Mouse (Mus musculus) heart, adult 8-10 months (tissue): ENCODE results near the gene Mrps35. TPM values are rescaled to one million over a fixed set of nuclear protein-coding genes. Genes with fewer than 3 reads are reported as not detected.

Experiments
- DNase-seq: peaks from one replicate; pipeline ENCODE4 v3.0.0; 2022; ENCODE audit warnings: low spot score
- total RNA-seq, 4 experiments: library from RNA; stranded (reverse); gene quantifications; 2 replicates each; pipeline ENCODE4 v1.2.4; 2022

Mrps35 gene
- total RNA-seq, 4 experiments from 2014 or later = 166 to 193 (median 175) TPM

GRCm38 (mm10) chr6:147029591-147029990, 13.0 kb upstream of the Mrps35 start:
- DNase-seq = peak; percentile 45

- DNase-seq = no peak
Measured at GRCm38 (mm10) chr6:147030096-147030885, 12.3 kb upstream of the Mrps35 start.

GRCm38 (mm10) chr6:147032303-147032925, 10.2 kb upstream of the Mrps35 start, which contains the start of gene Rep15:
Gene Rep15, plus strand, starts transcription at chr6:147032584.
- no peak for DNase-seq

GRCm38 (mm10) chr6:147043633-147044032, 1.1 kb downstream of the Mrps35 start:
- DNase-seq = no peak

GRCm38 (mm10) chr6:147049239-147049805, 6.8 kb downstream of the Mrps35 start:
- no peak for DNase-seq

- no peak for DNase-seq
Measured at GRCm38 (mm10) chr6:147051666-147052065, 9.1 kb downstream of the Mrps35 start.

- DNase-seq = no peak
Measured at GRCm38 (mm10) chr6:147052440-147052839, 9.9 kb downstream of the Mrps35 start.

GRCm38 (mm10) chr6:147053785-147054646, 11.5 kb downstream of the Mrps35 start:
- no peak for DNase-seq

GRCm38 (mm10) chr6:147055374-147055977, 12.9 kb downstream of the Mrps35 start:
- DNase-seq = no peak

- no peak for DNase-seq
Measured at GRCm38 (mm10) chr6:147059326-147059725, 16.8 kb downstream of the Mrps35 start.

GRCm38 (mm10) chr6:147061630-147062029, 19.1 kb downstream of the Mrps35 start:
- DNase-seq = no peak

GRCm38 (mm10) chr6:147062034-147062433, 19.5 kb downstream of the Mrps35 start:
- DNase-seq = no peak

- no peak for DNase-seq
Measured at GRCm38 (mm10) chr6:147062694-147063093, 20.1 kb downstream of the Mrps35 start.

- no peak for DNase-seq
Measured at GRCm38 (mm10) chr6:147064226-147064943, 21.8 kb downstream of the Mrps35 start.

- peak; percentile 44 for DNase-seq
Measured at GRCm38 (mm10) chr6:147064944-147065261, 22.3 kb downstream of the Mrps35 start.

- no peak for DNase-seq
Measured at GRCm38 (mm10) chr6:147075808-147076387, 33.3 kb downstream of the Mrps35 start.

- DNase-seq = no peak
Measured at GRCm38 (mm10) chr6:147076878-147077277, 34.3 kb downstream of the Mrps35 start.

- no peak for DNase-seq
Measured at GRCm38 (mm10) chr6:147079919-147080318, 37.4 kb downstream of the Mrps35 start.

GRCm38 (mm10) chr6:147085398-147086040, 43.0 kb downstream of the Mrps35 start:
- no peak for DNase-seq
